Mouse (Mus musculus): ENCODE data around the gene Rad52. TPM values are rescaled to one million over a fixed set of nuclear protein-coding genes. Genes with fewer than 3 reads are reported as not detected.

The Rad52 gene
- polyA plus RNA-seq (2015; fragmentation: Nextera tagmentation; extraction: Ambion mirVana) = 14.4 and 16.0 TPM in 2 replicates

DNA sequence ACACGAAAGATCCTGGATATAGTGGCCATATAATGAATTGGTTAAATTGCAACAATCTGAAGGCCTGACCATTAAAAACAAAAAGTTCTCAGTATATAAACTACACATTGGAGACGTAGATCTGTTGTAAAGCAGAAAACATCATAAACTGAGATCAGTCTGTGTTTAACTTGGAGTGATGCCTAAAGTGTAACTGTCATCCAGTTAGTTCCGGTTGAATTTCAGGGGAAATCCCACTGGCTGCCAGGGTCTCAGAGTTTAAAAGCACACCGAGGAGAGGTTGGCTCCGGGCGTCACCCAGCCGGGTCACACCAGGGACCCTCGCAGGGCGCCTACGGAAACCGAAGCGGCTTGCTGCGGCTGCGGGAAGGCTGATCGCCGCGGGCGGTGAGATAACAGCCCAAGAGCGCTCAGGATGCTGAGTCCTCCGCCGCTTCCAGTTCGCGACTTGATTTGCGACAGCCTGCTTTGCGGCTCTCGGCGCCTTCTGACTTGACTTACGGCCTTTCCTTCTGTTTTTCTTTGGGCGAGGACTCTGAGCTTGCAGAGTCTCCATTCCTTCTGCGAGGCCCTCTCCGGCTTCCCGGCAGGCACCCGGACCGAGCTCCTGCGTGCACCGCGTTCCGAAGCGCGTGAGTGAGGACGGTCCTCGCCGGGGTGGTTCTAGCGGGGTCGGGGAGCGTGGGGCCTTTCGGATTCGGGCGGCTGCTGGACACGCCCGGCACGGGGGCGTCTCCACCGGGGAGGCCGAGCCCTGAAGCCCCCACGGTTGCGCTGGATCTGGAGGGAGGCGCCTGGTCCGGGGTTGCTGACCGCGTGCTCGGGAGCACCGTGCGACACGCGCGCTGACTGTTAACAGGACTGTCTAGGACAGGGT, at the start of gene Rad52:
Gene Rad52 (plus strand): TSS at position 495 of the 877 bp plus-strand sequence.
- WGBS = under 1% methylated on average over 67 of the region's 67 CpGs
- Histone ChIP-seq H3K4me2 (ENCODE audit: low read length) (peak within 1 kb of the TSS; percentile 63), H3K27ac (peak within 1 kb of the TSS; percentile 97), H3K36me3 (ENCODE audit: insufficient read depth, low read length) (no peaks in the 10 kb centered on the region), H3K9ac (ENCODE audit: low read depth, low read length) (peak within 1 kb of the TSS; percentile 93), H3K4me3 (replicated peaks; ENCODE audit: low read depth, low read length) (peak within 1 kb of the TSS; percentile 90), H3K9me3 (replicated peaks; ENCODE audit: low read length) (no peaks in the 10 kb centered on the region), H3K27me3 (ENCODE audit: insufficient read depth, low read length) (no peaks in the 10 kb centered on the region), H3K4me1 (replicated peaks; ENCODE audit: insufficient read depth, low read length) (no peaks in the 10 kb centered on the region)
- DNase-seq (ENCODE audit: low spot score) = peak; percentile 97
- TF ChIP-seq CTCF (IDR thresholded peaks at IDR 0.05; ENCODE audit: low read depth) = no peak
- peak; percentile 88 for ATAC-seq (replicated peaks; ENCODE audit: low FRiP score, low read depth)

DNA sequence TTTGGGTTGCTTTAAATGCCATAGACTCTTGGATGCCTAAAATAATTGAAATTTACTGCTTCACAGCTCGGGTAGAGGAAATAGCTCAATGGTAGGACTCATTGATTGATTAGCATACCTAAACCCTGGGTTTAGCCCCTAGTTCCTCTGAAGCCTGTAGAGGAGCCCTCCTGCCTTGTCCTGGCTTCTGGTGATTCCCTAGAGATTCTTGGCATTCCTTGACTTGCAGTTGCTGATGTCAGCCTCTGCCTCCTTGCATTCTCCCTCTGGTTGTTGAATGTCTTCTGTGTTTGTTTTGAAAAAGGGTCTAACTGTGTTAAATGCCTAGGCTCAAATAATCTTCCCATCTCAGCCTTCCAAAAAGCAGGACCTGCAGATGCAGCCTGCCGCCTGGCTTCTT, 48.3 kb upstream of the Rad52 start:
- H3K27me3 ChIP-seq (ENCODE audit: insufficient read depth, low read length) = no peaks in the 10 kb centered on the region
- ATAC-seq (replicated peaks; ENCODE audit: low FRiP score, low read depth) = no peak
- peak; percentile 48 for DNase-seq (ENCODE audit: low spot score)
- no peak overlapping the region for H3K4me3 ChIP-seq (replicated peaks; ENCODE audit: low read depth, low read length)
- 0 out of 2 replicates have a peak, but pooled peaks cover 4% of the 10 kb centered on the region for H3K4me1 ChIP-seq (replicated peaks; ENCODE audit: insufficient read depth, low read length)
- no peak overlapping the region for H3K4me2 ChIP-seq (ENCODE audit: low read length)
- peak overlapping the region; percentile 6; the same call in 1 of the 2 replicates for H3K27ac ChIP-seq
- H3K9me3 ChIP-seq (replicated peaks; ENCODE audit: low read length) = no peaks in the 10 kb centered on the region
- no peak for TF ChIP-seq CTCF (IDR thresholded peaks at IDR 0.05; ENCODE audit: low read depth)
- 35% methylated on average over 2 of the region's 2 CpGs for WGBS
- no peaks in the 10 kb centered on the region for H3K36me3 ChIP-seq (ENCODE audit: insufficient read depth, low read length)
- no peak overlapping the region for H3K9ac ChIP-seq (ENCODE audit: low read depth, low read length)

GRCm38 (mm10) chr6:119855471-119855870, 47.0 kb upstream of the Rad52 start:
- WGBS = 82% methylated on average over 4 of the region's 4 CpGs
- no peak for TF ChIP-seq CTCF (IDR thresholded peaks at IDR 0.05; ENCODE audit: low read depth)

DNA sequence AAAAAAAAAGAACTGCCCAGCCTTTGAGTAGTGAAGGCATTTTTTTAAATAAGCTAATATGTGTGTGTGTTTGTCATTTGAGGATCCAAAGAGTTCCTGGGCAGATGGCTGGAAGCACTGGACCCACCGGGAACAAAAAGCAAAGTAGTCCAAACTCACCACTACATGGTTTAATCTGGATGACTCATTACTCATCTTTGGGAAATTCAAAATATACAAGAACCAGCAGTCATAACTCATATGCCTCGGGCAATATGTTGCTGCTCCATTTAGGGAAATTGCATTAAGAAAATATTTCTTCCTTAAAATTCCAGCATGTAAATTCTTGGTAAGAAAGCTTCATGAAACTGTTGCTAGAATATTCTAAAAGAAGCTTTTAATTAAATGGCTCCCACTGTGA, 42.3 kb upstream of the Rad52 start:
- no peak for TF ChIP-seq CTCF (IDR thresholded peaks at IDR 0.05; ENCODE audit: low read depth)
- no peak overlapping the region for H3K4me3 ChIP-seq (replicated peaks; ENCODE audit: low read depth, low read length)
- no peaks in the 10 kb centered on the region for H3K9me3 ChIP-seq (replicated peaks; ENCODE audit: low read length)
- H3K9ac ChIP-seq (ENCODE audit: low read depth, low read length) = no peak overlapping the region
- WGBS = 84% methylated on average over 2 of the region's 2 CpGs
- H3K27me3 ChIP-seq (ENCODE audit: insufficient read depth, low read length) = no peaks in the 10 kb centered on the region
- no peak overlapping the region for H3K4me2 ChIP-seq (ENCODE audit: low read length)
- no peaks in the 10 kb centered on the region for H3K4me1 ChIP-seq (replicated peaks; ENCODE audit: insufficient read depth, low read length)
- no peak for ATAC-seq (replicated peaks; ENCODE audit: low FRiP score, low read depth)
- no peak for DNase-seq (ENCODE audit: low spot score)
- no peak overlapping the region for H3K27ac ChIP-seq
- no peaks in the 10 kb centered on the region for H3K36me3 ChIP-seq (ENCODE audit: insufficient read depth, low read length)

More at GRCm38 (mm10) chr6:119855471-119855870, 47.0 kb upstream of the Rad52 start:
- no peaks in the 10 kb centered on the region for H3K27me3 ChIP-seq (ENCODE audit: insufficient read depth, low read length)
- H3K9ac ChIP-seq (ENCODE audit: low read depth, low read length) = no peak overlapping the region
- no peak overlapping the region for H3K4me2 ChIP-seq (ENCODE audit: low read length)
- no peaks in the 10 kb centered on the region for H3K9me3 ChIP-seq (replicated peaks; ENCODE audit: low read length)
- no peaks in the 10 kb centered on the region for H3K36me3 ChIP-seq (ENCODE audit: insufficient read depth, low read length)
- no peak for DNase-seq (ENCODE audit: low spot score)
- 0 out of 2 replicates have a peak, but pooled peaks cover 4% of the 10 kb centered on the region for H3K4me1 ChIP-seq (replicated peaks; ENCODE audit: insufficient read depth, low read length)
- H3K4me3 ChIP-seq (replicated peaks; ENCODE audit: low read depth, low read length) = no peak overlapping the region
- no peak overlapping the region for H3K27ac ChIP-seq
- no peak for ATAC-seq (replicated peaks; ENCODE audit: low FRiP score, low read depth)

DNA sequence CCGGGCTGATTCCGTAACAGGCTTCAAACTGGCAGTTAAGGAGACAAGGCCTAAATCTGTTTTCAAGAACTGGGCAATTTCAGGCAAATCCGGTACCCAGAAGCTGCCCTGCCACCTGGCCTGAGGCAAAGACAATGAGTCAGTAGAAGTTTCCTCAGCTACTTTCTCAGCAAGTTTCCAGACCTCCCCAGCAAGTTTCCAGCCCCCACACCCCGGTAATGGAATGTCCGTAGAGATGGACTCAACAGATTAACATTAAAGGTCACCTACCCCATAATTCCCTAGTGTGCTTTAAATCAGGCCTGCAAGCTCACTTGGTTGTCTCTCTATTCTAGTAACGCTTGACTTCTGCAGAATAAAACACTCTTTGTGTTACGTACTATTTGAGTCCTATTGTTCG, 41.0 kb upstream of the Rad52 start:
- H3K9me3 ChIP-seq (replicated peaks; ENCODE audit: low read length) = no peaks in the 10 kb centered on the region
- DNase-seq (ENCODE audit: low spot score) (peak; percentile 7), ATAC-seq (replicated peaks; ENCODE audit: low FRiP score, low read depth) (no peak)
- no peaks in the 10 kb centered on the region for H3K27me3 ChIP-seq (ENCODE audit: insufficient read depth, low read length)
- no peak overlapping the region for H3K4me2 ChIP-seq (ENCODE audit: low read length)
- H3K4me1 ChIP-seq (replicated peaks; ENCODE audit: insufficient read depth, low read length) = no peaks in the 10 kb centered on the region
- H3K36me3 ChIP-seq (ENCODE audit: insufficient read depth, low read length) = no peaks in the 10 kb centered on the region
- H3K9ac ChIP-seq (ENCODE audit: low read depth, low read length) = no peak overlapping the region
- H3K27ac ChIP-seq = no peak overlapping the region; the same call in 1 of the 2 replicates
- 60% methylated on average over 8 of the region's 8 CpGs for WGBS
- no peak for TF ChIP-seq CTCF (IDR thresholded peaks at IDR 0.05; ENCODE audit: low read depth)
- no peak overlapping the region for H3K4me3 ChIP-seq (replicated peaks; ENCODE audit: low read depth, low read length)

GRCm38 (mm10) chr6:119864341-119865034, 38.0 kb upstream of the Rad52 start:
- TF ChIP-seq CTCF (IDR thresholded peaks at IDR 0.05; ENCODE audit: low read depth) = no peak
- Histone ChIP-seq H3K27ac (no peak overlapping the region), H3K27me3 (ENCODE audit: insufficient read depth, low read length) (no peaks in the 10 kb centered on the region), H3K36me3 (ENCODE audit: insufficient read depth, low read length) (no peaks in the 10 kb centered on the region), H3K4me3 (replicated peaks; ENCODE audit: low read depth, low read length) (no peak overlapping the region), H3K4me1 (replicated peaks; ENCODE audit: insufficient read depth, low read length) (no peaks in the 10 kb centered on the region), H3K9ac (ENCODE audit: low read depth, low read length) (no peak overlapping the region), H3K9me3 (replicated peaks; ENCODE audit: low read length) (no peaks in the 10 kb centered on the region), H3K4me2 (ENCODE audit: low read length) (no peak overlapping the region)
- DNase-seq (ENCODE audit: low spot score) (no peak), ATAC-seq (replicated peaks; ENCODE audit: low FRiP score, low read depth) (no peak)
- 89% methylated on average over 11 of the region's 11 CpGs for WGBS
